Mouse (Mus musculus): ENCODE results near the gene Rsg1.

Rsg1 gene

GRCm38 (mm10) chr4:141213770-141214336 is at the start of gene Rsg1:
Gene Rsg1, plus strand, starts transcription at chr4:141213956.
- DNase-seq: peak; percentile 93 to 96

GRCm38 (mm10) chr4:141165744-141166292 is 47.9 kb upstream of the Rsg1 start:
- no peak for DNase-seq

GRCm38 (mm10) chr4:141167156-141167555 is 46.6 kb upstream of the Rsg1 start:
- DNase-seq: no peak

- no peak for DNase-seq
Measured at GRCm38 (mm10) chr4:141172121-141172520, 41.6 kb upstream of the Rsg1 start.

GRCm38 (mm10) chr4:141175783-141176182 is 38.0 kb upstream of the Rsg1 start:
- DNase-seq: no peak

- no peak for DNase-seq
Measured at GRCm38 (mm10) chr4:141176328-141176838, 37.4 kb upstream of the Rsg1 start.

GRCm38 (mm10) chr4:141178500-141178899 is 35.3 kb upstream of the Rsg1 start:
- DNase-seq: no peak

- DNase-seq: no peak
Measured at GRCm38 (mm10) chr4:141180831-141181230, 32.9 kb upstream of the Rsg1 start.

- no peak for DNase-seq
Measured at GRCm38 (mm10) chr4:141181981-141182380, 31.8 kb upstream of the Rsg1 start.

GRCm38 (mm10) chr4:141183932-141184331 is 29.8 kb upstream of the Rsg1 start:
- DNase-seq: no peak

- DNase-seq: no peak
Measured at GRCm38 (mm10) chr4:141184426-141184825, 29.3 kb upstream of the Rsg1 start.

GRCm38 (mm10) chr4:141186923-141187836 is 26.6 kb upstream of the Rsg1 start:
- no peak for DNase-seq

GRCm38 (mm10) chr4:141191294-141191693 is 22.5 kb upstream of the Rsg1 start:
- DNase-seq: no peak

GRCm38 (mm10) chr4:141194553-141194952 is 19.2 kb upstream of the Rsg1 start:
- DNase-seq: no peak

- no peak for DNase-seq
Measured at GRCm38 (mm10) chr4:141196981-141197685, 16.6 kb upstream of the Rsg1 start.

GRCm38 (mm10) chr4:141197686-141198035 is 16.1 kb upstream of the Rsg1 start:
- no peak for DNase-seq

GRCm38 (mm10) chr4:141200906-141201305 is 12.8 kb upstream of the Rsg1 start:
- DNase-seq: no peak

GRCm38 (mm10) chr4:141202192-141202591 is 11.6 kb upstream of the Rsg1 start:
- DNase-seq: no peak

GRCm38 (mm10) chr4:141204580-141205061 is 9.1 kb upstream of the Rsg1 start:
- DNase-seq: no peak

- DNase-seq: no peak
Measured at GRCm38 (mm10) chr4:141207081-141207480, 6.7 kb upstream of the Rsg1 start.

- DNase-seq: peak in 1 of 2 experiments; percentile 36
Measured at GRCm38 (mm10) chr4:141210524-141211219, 3.1 kb upstream of the Rsg1 start.

- DNase-seq: no peak
Measured at GRCm38 (mm10) chr4:141211646-141212045, 2.1 kb upstream of the Rsg1 start.

Data from cerebellum, adult 18-20 months (tissue).